Mouse (Mus musculus): ENCODE data around the gene Hyal1. TPM values are rescaled to one million over a fixed set of nuclear protein-coding genes. Genes with fewer than 3 reads are reported as not detected.

Hyal1 gene
- polyA plus RNA-seq, 1 experiment: 4.7 TPM

DNA sequence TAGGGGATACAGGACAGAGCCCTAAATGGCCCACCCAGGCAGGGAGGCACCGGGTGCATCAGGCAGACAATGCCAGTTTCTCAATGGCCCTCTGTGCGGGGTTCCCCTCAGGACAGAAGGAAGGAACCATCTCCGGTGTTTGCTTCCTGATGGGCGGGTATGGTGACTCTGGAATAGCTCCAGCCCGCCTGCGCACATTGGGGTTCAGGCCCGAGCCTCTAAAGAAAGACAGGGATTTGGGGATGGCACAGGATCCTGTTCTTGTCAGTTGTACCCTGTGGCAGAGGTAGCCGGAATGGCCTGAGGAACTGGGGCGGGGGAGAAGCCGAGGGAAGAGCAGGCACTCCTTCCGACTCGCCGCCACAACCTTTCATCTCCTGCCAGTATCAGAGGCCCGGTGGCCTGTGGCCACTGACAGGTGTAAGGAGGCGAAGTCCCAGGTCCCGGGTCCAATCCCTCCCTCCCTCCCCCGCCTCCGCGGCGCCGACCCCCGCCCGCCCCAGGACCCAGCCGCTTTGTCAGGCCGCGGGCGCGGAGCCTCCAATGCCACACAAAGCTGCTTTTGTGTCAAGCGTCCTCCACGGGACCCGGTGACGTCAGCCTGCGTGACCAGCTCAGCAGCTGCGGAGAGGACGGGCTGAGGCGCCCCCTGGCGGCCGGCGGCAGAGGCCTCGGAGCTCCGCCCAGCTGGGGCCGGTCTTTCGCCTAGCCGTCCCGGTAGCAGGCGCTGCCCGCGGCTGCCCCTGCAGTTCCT, 35.6 kb downstream of the Hyal1 start:
- Histone ChIP-seq H3K4me1 (ENCODE audit: control insufficient read depth, insufficient read depth, low read length) (peaks cover 25% of the 10 kb centered on the region), H3K4me3 (ENCODE audit: insufficient read depth, low read length) (peak overlapping the region; percentile 47), H3K27ac (ENCODE audit: insufficient read depth, low read depth, low read length) (peak overlapping the region; percentile 90)
- peak; percentile 56 for TF ChIP-seq CTCF (IDR thresholded peaks at IDR 0.05; ENCODE audit: low read depth, low read length)
- 0 out of 2 replicates have a peak, but pooled peaks have one; percentile 66 for TF ChIP-seq POLR2A (IDR thresholded peaks at IDR 0.05; ENCODE audit: borderline replicate concordance, low read depth, low read length)

DNA sequence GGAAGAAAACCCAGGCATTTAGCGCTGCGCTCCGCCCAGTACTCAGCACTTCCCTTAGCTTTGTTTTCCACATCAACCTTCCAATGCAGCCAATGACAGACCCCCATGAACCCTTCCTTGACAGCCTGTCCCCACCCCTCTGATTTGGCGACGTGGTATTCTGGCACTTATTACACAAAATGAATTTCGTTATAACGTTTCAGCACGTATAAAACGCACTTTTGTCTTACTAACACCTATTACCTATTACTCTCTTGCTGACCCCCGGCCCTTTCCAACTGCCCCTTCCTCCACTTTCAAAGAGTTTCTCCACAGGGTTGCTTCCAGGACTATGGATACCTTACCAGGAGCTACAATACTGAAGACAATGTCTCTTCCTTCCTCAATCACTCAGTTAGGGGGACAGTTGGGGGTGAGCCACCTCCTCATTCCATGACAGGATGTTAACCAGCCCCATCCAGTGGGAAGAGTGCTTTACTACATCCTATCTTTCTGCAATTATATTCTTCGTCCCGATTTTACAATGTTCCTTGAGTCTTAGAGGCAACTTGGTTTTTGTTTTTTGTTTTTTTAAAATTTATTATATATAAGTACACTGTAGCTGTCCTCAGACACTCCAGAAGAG, 36.3 kb downstream of the Hyal1 start:
- no peak for TF ChIP-seq CTCF (IDR thresholded peaks at IDR 0.05; ENCODE audit: low read depth, low read length)
- TF ChIP-seq POLR2A (IDR thresholded peaks at IDR 0.05; ENCODE audit: borderline replicate concordance, low read depth, low read length): no peak
- Histone ChIP-seq H3K4me1 (ENCODE audit: control insufficient read depth, insufficient read depth, low read length) (peaks cover 25% of the 10 kb centered on the region), H3K27ac (ENCODE audit: insufficient read depth, low read depth, low read length) (peak overlapping the region; percentile 38), H3K4me3 (ENCODE audit: insufficient read depth, low read length) (peak overlapping the region; percentile 6)

DNA sequence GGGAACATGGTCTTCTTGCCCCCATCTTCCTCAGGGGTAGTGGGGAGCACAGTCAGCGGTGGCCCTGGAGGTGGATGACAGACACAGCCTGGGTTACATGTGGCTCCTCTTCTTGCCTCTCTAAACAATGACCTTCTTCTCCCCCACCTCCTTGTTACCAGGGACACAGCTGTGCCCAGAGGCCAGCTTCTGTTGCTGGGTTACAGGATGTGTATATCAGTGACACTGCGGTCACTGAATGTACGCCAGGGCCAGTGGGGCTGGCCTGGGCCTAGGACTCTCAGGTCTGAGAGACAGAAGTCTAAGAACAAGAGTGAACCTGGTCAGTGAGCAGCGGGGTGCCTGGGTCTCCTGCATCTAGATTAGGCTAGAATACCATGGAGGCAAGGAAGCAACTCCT, 38.3 kb downstream of the Hyal1 start:
- Histone ChIP-seq H3K4me1 (ENCODE audit: control insufficient read depth, insufficient read depth, low read length) (peaks cover 30% of the 10 kb centered on the region), H3K27ac (ENCODE audit: insufficient read depth, low read depth, low read length) (no peak overlapping the region), H3K4me3 (ENCODE audit: insufficient read depth, low read length) (no peak overlapping the region)
- TF ChIP-seq POLR2A (IDR thresholded peaks at IDR 0.05; ENCODE audit: borderline replicate concordance, low read depth, low read length) (no peak), CTCF (IDR thresholded peaks at IDR 0.05; ENCODE audit: low read depth, low read length) (no peak)

DNA sequence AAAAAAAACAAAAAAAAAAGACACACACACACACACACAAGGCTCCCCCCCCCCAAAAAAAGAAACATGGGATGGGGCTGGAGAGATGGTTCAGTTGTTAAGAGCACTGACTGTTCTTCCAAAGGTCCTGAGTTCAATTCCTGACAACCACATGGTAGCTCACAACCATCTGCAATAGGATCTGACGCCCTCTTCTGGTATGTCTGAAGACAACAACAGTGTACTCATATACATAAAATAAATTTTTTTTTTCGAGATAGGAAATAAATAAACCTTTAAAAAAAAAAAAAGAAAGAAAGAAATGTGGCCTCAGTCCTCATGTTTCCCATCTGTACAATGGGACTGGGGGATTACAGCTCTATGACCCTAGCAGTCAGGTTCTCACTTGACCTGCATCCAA, 40.7 kb downstream of the Hyal1 start:
- Histone ChIP-seq H3K27ac (ENCODE audit: insufficient read depth, low read depth, low read length) (no peak overlapping the region), H3K4me1 (ENCODE audit: control insufficient read depth, insufficient read depth, low read length) (peaks cover 9% of the 10 kb centered on the region), H3K4me3 (ENCODE audit: insufficient read depth, low read length) (no peak overlapping the region)
- no peak for TF ChIP-seq CTCF (IDR thresholded peaks at IDR 0.05; ENCODE audit: low read depth, low read length)
- no peak for TF ChIP-seq POLR2A (IDR thresholded peaks at IDR 0.05; ENCODE audit: borderline replicate concordance, low read depth, low read length)

DNA sequence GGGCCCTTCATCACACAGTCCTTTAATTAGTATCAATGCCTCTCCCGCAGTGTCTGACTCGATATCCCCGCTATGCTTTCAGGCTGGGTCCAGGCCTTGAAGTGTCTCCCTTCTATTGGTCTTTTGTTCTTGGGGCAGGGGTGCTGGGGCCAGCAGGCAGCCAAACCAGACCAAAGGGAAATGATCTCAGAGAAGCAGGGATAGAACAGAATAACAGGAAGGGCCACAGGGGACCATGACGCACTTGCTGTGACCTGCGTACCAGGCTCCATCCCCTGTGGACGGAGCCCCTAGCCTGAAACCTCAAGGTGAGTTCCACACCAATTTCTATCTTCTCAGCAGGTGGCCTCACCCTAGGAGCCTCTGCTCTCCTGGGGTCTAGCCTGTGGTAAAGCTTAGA, 41.4 kb downstream of the Hyal1 start:
- H3K27ac ChIP-seq (ENCODE audit: insufficient read depth, low read depth, low read length): no peak overlapping the region
- H3K4me3 ChIP-seq (ENCODE audit: insufficient read depth, low read length): no peak overlapping the region
- no peak for TF ChIP-seq POLR2A (IDR thresholded peaks at IDR 0.05; ENCODE audit: borderline replicate concordance, low read depth, low read length)
- no peak for TF ChIP-seq CTCF (IDR thresholded peaks at IDR 0.05; ENCODE audit: low read depth, low read length)
- peaks cover 6% of the 10 kb centered on the region for H3K4me1 ChIP-seq (ENCODE audit: control insufficient read depth, insufficient read depth, low read length)

DNA sequence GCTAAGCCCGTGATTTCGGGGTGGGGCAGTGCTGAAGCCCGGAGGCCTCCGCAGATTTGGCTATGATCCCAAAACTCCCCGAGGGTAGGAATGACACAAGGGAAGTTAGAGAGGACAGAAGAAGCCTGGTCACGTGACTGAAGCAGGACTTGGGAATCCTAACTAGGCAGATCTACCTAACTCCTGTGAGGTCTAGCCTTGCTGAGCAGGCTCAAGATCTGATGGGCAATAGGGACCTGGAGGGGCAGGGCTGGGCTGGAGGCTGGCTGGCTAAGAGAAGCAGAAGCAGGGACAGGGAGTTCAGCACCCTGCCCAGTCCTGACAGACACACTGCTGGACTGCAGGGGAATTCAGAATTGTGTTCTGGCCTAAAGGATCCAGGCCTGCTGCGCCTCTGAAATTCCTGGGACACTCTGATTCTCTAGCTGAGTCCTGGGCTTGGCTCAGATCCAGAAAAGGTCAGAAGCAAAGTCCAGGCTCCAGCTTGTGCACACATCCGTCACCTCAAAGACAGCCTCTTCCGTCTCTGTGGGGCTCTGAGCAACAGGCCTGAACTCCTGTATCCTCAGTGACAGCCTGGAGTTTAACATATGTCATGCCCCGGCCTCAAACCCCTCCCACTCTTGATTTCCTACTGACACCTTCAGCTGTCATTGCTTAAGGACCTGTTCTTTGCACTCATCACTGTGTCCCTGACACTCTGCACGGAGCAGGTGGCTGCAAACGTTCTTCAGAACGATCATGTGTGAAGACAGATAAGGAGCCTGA, 42.2 kb downstream of the Hyal1 start:
- Histone ChIP-seq H3K4me1 (ENCODE audit: control insufficient read depth, insufficient read depth, low read length) (peaks cover 12% of the 10 kb centered on the region), H3K4me3 (ENCODE audit: insufficient read depth, low read length) (no peak overlapping the region), H3K27ac (ENCODE audit: insufficient read depth, low read depth, low read length) (no peak overlapping the region)
- no peak for TF ChIP-seq CTCF (IDR thresholded peaks at IDR 0.05; ENCODE audit: low read depth, low read length)
- no peak for TF ChIP-seq POLR2A (IDR thresholded peaks at IDR 0.05; ENCODE audit: borderline replicate concordance, low read depth, low read length)

DNA sequence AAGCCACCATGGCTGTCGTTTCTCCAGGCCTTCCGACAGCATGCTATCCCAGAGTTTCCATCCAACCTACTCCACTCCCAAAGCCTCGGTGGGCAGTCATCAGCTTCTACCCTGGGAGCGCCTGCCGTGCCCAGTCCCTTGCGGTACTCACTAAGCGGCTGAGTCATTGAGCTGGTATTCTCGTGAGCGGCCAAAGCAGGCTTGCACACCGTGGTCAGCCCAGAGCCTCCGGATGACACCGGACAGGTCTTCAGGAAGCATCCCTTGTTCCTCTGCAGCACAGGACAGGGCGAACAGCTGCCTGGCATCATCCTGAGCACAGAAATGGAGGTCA, 42.8 kb downstream of the Hyal1 start:
- Histone ChIP-seq H3K4me3 (ENCODE audit: insufficient read depth, low read length) (no peak overlapping the region), H3K27ac (ENCODE audit: insufficient read depth, low read depth, low read length) (no peak overlapping the region), H3K4me1 (ENCODE audit: control insufficient read depth, insufficient read depth, low read length) (peaks cover 16% of the 10 kb centered on the region)
- no peak for TF ChIP-seq POLR2A (IDR thresholded peaks at IDR 0.05; ENCODE audit: borderline replicate concordance, low read depth, low read length)
- no peak for TF ChIP-seq CTCF (IDR thresholded peaks at IDR 0.05; ENCODE audit: low read depth, low read length)

DNA sequence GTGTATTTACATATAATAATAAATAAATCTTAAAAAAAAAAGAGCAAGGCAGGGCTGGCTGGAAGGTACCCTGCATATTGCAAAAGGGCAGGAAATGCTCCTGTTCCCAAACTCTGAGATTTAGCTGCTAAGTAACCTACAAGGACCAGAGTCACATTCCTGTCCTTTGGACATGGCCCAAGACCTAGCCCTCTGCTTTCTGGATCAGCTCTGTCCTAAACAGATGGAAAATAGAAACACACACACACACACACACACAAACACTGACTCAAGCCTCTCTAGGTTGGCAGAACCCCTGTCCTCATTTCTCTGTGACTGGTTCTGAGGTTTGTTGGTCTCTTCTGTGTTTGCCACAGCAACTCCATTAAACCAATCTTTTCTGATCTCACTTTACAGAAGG, 44.2 kb downstream of the Hyal1 start:
- no peak for TF ChIP-seq CTCF (IDR thresholded peaks at IDR 0.05; ENCODE audit: low read depth, low read length)
- TF ChIP-seq POLR2A (IDR thresholded peaks at IDR 0.05; ENCODE audit: borderline replicate concordance, low read depth, low read length): no peak

DNA sequence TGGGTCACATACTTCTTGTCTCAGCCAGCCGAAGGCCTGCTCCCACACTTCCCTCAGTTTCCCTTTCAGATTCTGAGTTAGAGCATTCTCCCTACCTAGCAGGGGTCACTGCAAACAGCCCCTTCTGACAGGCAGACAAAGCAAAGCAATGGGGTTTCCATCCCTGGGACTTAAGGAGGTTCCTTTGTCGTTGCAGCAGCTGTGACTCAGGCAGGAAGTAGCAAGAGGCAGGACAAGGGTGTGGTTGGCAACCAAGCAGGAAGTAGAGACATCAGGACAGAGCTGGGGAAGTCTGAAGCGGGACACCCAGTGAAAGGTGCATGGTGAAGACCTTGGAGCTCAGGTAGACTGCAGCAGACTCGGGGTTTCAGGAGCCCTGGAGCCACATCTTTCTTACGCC, 47.8 kb downstream of the Hyal1 start:
- peak overlapping the region; percentile 34 for H3K4me3 ChIP-seq (ENCODE audit: insufficient read depth, low read length)
- no peak for TF ChIP-seq POLR2A (IDR thresholded peaks at IDR 0.05; ENCODE audit: borderline replicate concordance, low read depth, low read length)
- TF ChIP-seq CTCF (IDR thresholded peaks at IDR 0.05; ENCODE audit: low read depth, low read length): no peak
- H3K27ac ChIP-seq (ENCODE audit: insufficient read depth, low read depth, low read length): peak overlapping the region; percentile 63
- H3K4me1 ChIP-seq (ENCODE audit: control insufficient read depth, insufficient read depth, low read length): peaks cover 50% of the 10 kb centered on the region

More for the DNA sequence above, 44.2 kb downstream of the Hyal1 start:
- Histone ChIP-seq H3K4me3 (ENCODE audit: insufficient read depth, low read length) (no peak overlapping the region), H3K27ac (ENCODE audit: insufficient read depth, low read depth, low read length) (no peak overlapping the region), H3K4me1 (ENCODE audit: control insufficient read depth, insufficient read depth, low read length) (peaks cover 27% of the 10 kb centered on the region)

DNA sequence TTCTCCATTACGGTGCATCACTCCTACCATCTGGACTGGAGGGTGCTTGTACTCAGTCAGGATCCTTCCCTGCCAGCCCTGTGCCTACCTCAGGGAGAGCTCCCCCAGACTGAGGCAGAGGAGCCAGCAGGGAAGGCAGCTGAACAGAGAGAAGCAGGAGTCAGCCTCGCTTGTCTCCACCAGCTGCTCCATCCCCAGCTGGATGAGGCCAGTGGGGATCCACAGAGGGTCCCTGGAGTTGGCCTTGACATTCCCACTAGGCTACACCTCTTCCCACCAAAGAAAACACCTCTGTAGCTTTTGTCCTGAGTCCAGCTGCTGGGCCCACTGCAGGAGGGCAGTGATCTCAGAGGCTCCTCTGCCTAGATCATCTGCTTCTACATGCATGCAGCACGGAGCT, 48.2 kb downstream of the Hyal1 start:
- Histone ChIP-seq H3K27ac (ENCODE audit: insufficient read depth, low read depth, low read length) (peak overlapping the region; percentile 50), H3K4me3 (ENCODE audit: insufficient read depth, low read length) (peak overlapping the region; percentile 34), H3K4me1 (ENCODE audit: control insufficient read depth, insufficient read depth, low read length) (peaks cover 54% of the 10 kb centered on the region)
- no peak for TF ChIP-seq POLR2A (IDR thresholded peaks at IDR 0.05; ENCODE audit: borderline replicate concordance, low read depth, low read length)
- TF ChIP-seq CTCF (IDR thresholded peaks at IDR 0.05; ENCODE audit: low read depth, low read length): no peak
